ENCODE assay signal across 22 mouse cellular contexts in genomic region chr8:45611320-45611719, GRCm38 (mm10).
DNase-seq lines count a peak whose midpoint lies in the region; ATAC-seq and TF ChIP-seq lines count a peak whose summit lies in the region.
"Had no signal": no experiment of that assay in that cellular context is flagged by ENCODE, and none has a peak within 500 bp of the region (broad histone marks: within the 10 kb centered on the region; RNA-seq: fewer than 3 reads in every experiment).

No protein-coding gene starts in this region.

- 74% methylated on average over 1 of the region's 1 CpGs for WGBS in intestine, embryonic 15.5 days
- WGBS in intestine, postnatal 0 days, result 82% methylated on average over 1 of the region's 1 CpGs
- 23% methylated on average over 1 of the region's 1 CpGs for whole genome bisulfite sequencing in liver, adult 2 months
- WGBS in liver, embryonic 11.5 days, result 59% methylated on average over 1 of the region's 1 CpGs
- 43% methylated on average over 1 of the region's 1 CpGs for WGBS in liver, postnatal 0 days (ENCODE audit: insufficient replicate concordance)
- 71% methylated on average over 1 of the region's 1 CpGs for WGBS in lung, adult 2 months

- H3K27me3 ChIP-seq in intestine, embryonic 15.5 days (replicated peaks), result no peaks in the 10 kb centered on the region
- no peaks in the 10 kb centered on the region for H3K27me3 ChIP-seq in intestine, postnatal 0 days (replicated peaks; ENCODE audit: control insufficient read depth, insufficient read depth, low read length)
- H3K27me3 ChIP-seq in liver, adult 2 months (ENCODE audit: control insufficient read depth, insufficient read depth, low read length), result no peaks in the 10 kb centered on the region
- H3K27me3 ChIP-seq in liver, embryonic 11.5 days (replicated peaks; ENCODE audit: control insufficient read depth, insufficient read depth, low read length), result no peaks in the 10 kb centered on the region
- H3K27me3 ChIP-seq in liver, postnatal 0 days (ENCODE audit: insufficient read depth, low read length), result no peaks in the 10 kb centered on the region
- H3K27me3 ChIP-seq: embryonic facial prominence, embryonic 12.5 days; forebrain, embryonic 12.5 days; limb, embryonic 15.5 days; midbrain, embryonic 13.5 days; neural tube, embryonic 12.5 days had no signal

- TF ChIP-seq EP300 in liver, postnatal 0 days (IDR thresholded peaks at IDR 0.05; ENCODE audit: low read depth), result no peak

- no peak overlapping the region for H3K4me2 ChIP-seq in intestine, embryonic 15.5 days (replicated peaks)
- no peak overlapping the region for H3K4me2 ChIP-seq in intestine, postnatal 0 days (replicated peaks; ENCODE audit: low read depth)
- no peak overlapping the region for H3K4me2 ChIP-seq in liver, embryonic 11.5 days
- no peak overlapping the region for H3K4me2 ChIP-seq in liver, postnatal 0 days (ENCODE audit: low read depth, low read length)
- H3K4me2 ChIP-seq: embryonic facial prominence, embryonic 12.5 days; forebrain, embryonic 12.5 days; limb, embryonic 15.5 days; midbrain, embryonic 13.5 days; neural tube, embryonic 12.5 days had no signal

- TF ChIP-seq CTCF in intestine, postnatal 0 days (IDR thresholded peaks at IDR 0.05; ENCODE audit: low read depth), result no peak
- TF ChIP-seq CTCF in liver, adult 2 months (IDR thresholded peaks at IDR 0.05; ENCODE audit: low read depth, low read length), result no peak
- TF ChIP-seq CTCF in liver, postnatal 0 days (IDR thresholded peaks at IDR 0.05; ENCODE audit: low read depth), result no peak
- TF ChIP-seq CTCF in lung, adult 2 months (IDR thresholded peaks at IDR 0.05; ENCODE audit: insufficient read depth, low read length), result no peak

- H3K36me3 ChIP-seq in intestine, embryonic 15.5 days, result no peaks in the 10 kb centered on the region
- H3K36me3 ChIP-seq in intestine, postnatal 0 days (ENCODE audit: control insufficient read depth, insufficient read depth), result no peaks in the 10 kb centered on the region
- H3K36me3 ChIP-seq in liver, adult 2 months (ENCODE audit: control insufficient read depth, insufficient read depth, low read length), result no peaks in the 10 kb centered on the region
- no peaks in the 10 kb centered on the region for H3K36me3 ChIP-seq in liver, embryonic 11.5 days (ENCODE audit: control insufficient read depth, insufficient read depth, low read length)
- no peaks in the 10 kb centered on the region for H3K36me3 ChIP-seq in liver, postnatal 0 days (replicated peaks; ENCODE audit: insufficient read depth, low read length)
- H3K36me3 ChIP-seq: embryonic facial prominence, embryonic 12.5 days; forebrain, embryonic 12.5 days; hindbrain, embryonic 10.5 days; limb, embryonic 15.5 days; midbrain, embryonic 13.5 days; neural tube, embryonic 12.5 days had no signal

- TF ChIP-seq POLR2A in liver, adult 2 months (IDR thresholded peaks at IDR 0.05; ENCODE audit: extremely low read depth, insufficient read depth, low read length), result no peak
- TF ChIP-seq POLR2A in lung, adult 2 months (IDR thresholded peaks at IDR 0.05; ENCODE audit: borderline replicate concordance, extremely low read depth, low read depth, low read length), result no peak

- H3K79me2 ChIP-seq in liver, adult 2 months (ENCODE audit: control insufficient read depth, insufficient read depth, low read length), result no peaks in the 10 kb centered on the region

- DNase-seq in liver, adult 2 months (ENCODE audit: extremely low read depth, low read depth, low spot score), result peak; percentile 97
- DNase-seq in liver, embryonic 11.5 days (ENCODE audit: low spot score), result no peak
- DNase-seq in ZHBTc4 (ENCODE audit: low read depth, low spot score), result peak; percentile 29
- no peak for DNase-seq in liver, postnatal 0 days
- no peak for DNase-seq in lung, adult 2 months
- DNase-seq: cerebellum, adult 2 months; cerebellum, postnatal 25 days; gastrocnemius, postnatal 36 days; left cerebral cortex, postnatal 4 days; lung, postnatal 10 days; right cerebral cortex, postnatal 14 days; thymus, postnatal 14 days had no signal

- no peak overlapping the region for H3K4me3 ChIP-seq in intestine, embryonic 15.5 days (replicated peaks)
- no peak overlapping the region for H3K4me3 ChIP-seq in intestine, postnatal 0 days (ENCODE audit: low read depth, low read length)
- no peak overlapping the region for H3K4me3 ChIP-seq in liver, adult 2 months (ENCODE audit: insufficient read depth, low read depth, low read length)
- no peak overlapping the region for H3K4me3 ChIP-seq in liver, embryonic 11.5 days (ENCODE audit: low read depth, low read length)
- no peak overlapping the region for H3K4me3 ChIP-seq in liver, postnatal 0 days (ENCODE audit: low read depth, low read length)
- no peak overlapping the region for H3K4me3 ChIP-seq in lung, adult 2 months (replicated peaks; ENCODE audit: extremely low read depth, low read depth, low read length)
- H3K4me3 ChIP-seq: embryonic facial prominence, embryonic 12.5 days; forebrain, embryonic 12.5 days; hindbrain, embryonic 10.5 days; limb, embryonic 15.5 days; midbrain, embryonic 13.5 days; neural tube, embryonic 12.5 days had no signal

- no peak overlapping the region for H3K9ac ChIP-seq in intestine, embryonic 15.5 days
- H3K9ac ChIP-seq in intestine, postnatal 0 days (ENCODE audit: low read depth, low read length), result no peak overlapping the region
- no peak overlapping the region for H3K9ac ChIP-seq in liver, adult 2 months (ENCODE audit: low read depth, low read length)
- no peak overlapping the region for H3K9ac ChIP-seq in liver, embryonic 11.5 days (ENCODE audit: low read depth, low read length)
- H3K9ac ChIP-seq in liver, postnatal 0 days (replicated peaks), result no peak overlapping the region
- H3K9ac ChIP-seq: embryonic facial prominence, embryonic 12.5 days; forebrain, embryonic 12.5 days; limb, embryonic 15.5 days; midbrain, embryonic 13.5 days; neural tube, embryonic 12.5 days had no signal

- peak; percentile 12; the same call in 1 of the 2 replicates for ATAC-seq in intestine, embryonic 15.5 days
- no peak for ATAC-seq in intestine, postnatal 0 days
- ATAC-seq in liver, embryonic 11.5 days (replicated peaks; ENCODE audit: low FRiP score), result no peak
- peak; percentile 70 for ATAC-seq in liver, postnatal 0 days
- ATAC-seq: CD4-positive, CD25-positive, alpha-beta regulatory T cell, adult 4 months; hindbrain, embryonic 16.5 days; midbrain, embryonic 13.5 days had no signal

- no peak overlapping the region for H3K27ac ChIP-seq in intestine, embryonic 15.5 days
- H3K27ac ChIP-seq in intestine, postnatal 0 days (ENCODE audit: low read depth, low read length), result no peak overlapping the region
- H3K27ac ChIP-seq in liver, adult 2 months (replicated peaks; ENCODE audit: insufficient read depth, low read depth, low read length), result peak overlapping the region; percentile 79
- no peak overlapping the region for H3K27ac ChIP-seq in liver, embryonic 11.5 days (ENCODE audit: low read depth, low read length)
- H3K27ac ChIP-seq in liver, postnatal 0 days (ENCODE audit: low read depth), result peak overlapping the region; percentile 80
- H3K27ac ChIP-seq: embryonic facial prominence, embryonic 12.5 days; forebrain, embryonic 12.5 days; hindbrain, embryonic 10.5 days; limb, embryonic 15.5 days; midbrain, embryonic 13.5 days; neural tube, embryonic 12.5 days had no signal

- no peaks in the 10 kb centered on the region for H3K9me3 ChIP-seq in intestine, embryonic 15.5 days
- H3K9me3 ChIP-seq in intestine, postnatal 0 days (ENCODE audit: control insufficient read depth), result no peaks in the 10 kb centered on the region
- no peaks in the 10 kb centered on the region for H3K9me3 ChIP-seq in liver, embryonic 11.5 days (ENCODE audit: control insufficient read depth, low read length)
- H3K9me3 ChIP-seq in liver, postnatal 0 days (ENCODE audit: low read length), result no peaks in the 10 kb centered on the region
- H3K9me3 ChIP-seq: embryonic facial prominence, embryonic 12.5 days; forebrain, embryonic 12.5 days; hindbrain, embryonic 10.5 days; limb, embryonic 15.5 days; midbrain, embryonic 13.5 days; neural tube, embryonic 12.5 days had no signal

- 0 out of 2 replicates have a peak, but pooled peaks cover 3% of the 10 kb centered on the region for H3K4me1 ChIP-seq in intestine, embryonic 15.5 days (replicated peaks)
- no peaks in the 10 kb centered on the region for H3K4me1 ChIP-seq in intestine, postnatal 0 days (replicated peaks; ENCODE audit: control insufficient read depth, insufficient read depth, low read length)
- peaks cover 11% of the 10 kb centered on the region for H3K4me1 ChIP-seq in liver, adult 2 months (ENCODE audit: control insufficient read depth, insufficient read depth, low read length)
- no peaks in the 10 kb centered on the region; the same call in 1 of the 2 replicates for H3K4me1 ChIP-seq in liver, embryonic 11.5 days (replicated peaks; ENCODE audit: control insufficient read depth, insufficient read depth, low read length)
- H3K4me1 ChIP-seq in liver, postnatal 0 days (ENCODE audit: insufficient read depth), result peaks cover 3% of the 10 kb centered on the region; the same call in 1 of the 2 replicates
- H3K4me1 ChIP-seq in lung, adult 2 months (ENCODE audit: control insufficient read depth, insufficient read depth, low read length), result no peaks in the 10 kb centered on the region; the same call in 1 of the 2 replicates
- H3K4me1 ChIP-seq: neural tube, embryonic 12.5 days had no signal

Comparison
In these comparisons a context has a peak if more than half of its experiments do, and no peak if none do; other contexts are left out.
1. ATAC-seq: peak in intestine, embryonic 15.5 days (single experiment) and liver, postnatal 0 days (single experiment); none in intestine, postnatal 0 days (single experiment) and liver, embryonic 11.5 days (single experiment).
2. H3K27ac ChIP-seq: peak in liver, adult 2 months (single experiment) and liver, postnatal 0 days (single experiment); none in intestine, embryonic 15.5 days (single experiment), intestine, postnatal 0 days (single experiment) and liver, embryonic 11.5 days (single experiment).
3. DNase-seq: peak in liver, adult 2 months (single experiment) and ZHBTc4 (single experiment); none in liver, embryonic 11.5 days (single experiment), liver, postnatal 0 days (single experiment) and lung, adult 2 months (single experiment).